Mouse (Mus musculus) heart, adult 2 months (tissue): ENCODE measurements around the gene Lama5. TPM values are rescaled to one million over a fixed set of nuclear protein-coding genes. Genes with fewer than 3 reads are reported as not detected.

Experiments used
- DNase-seq, 2 experiments: peaks; one replicate each; pipeline ENCODE4 v3.0.0; 2021
- H3K27ac ChIP-seq: fragments of 200-600 bp; 2 replicates; pipeline ENCODE4 v1.8.1; 2022
- H3K27me3 ChIP-seq: fragments of 200-500 bp; 2 replicates; pipeline ENCODE4 v1.6.1; 2012; ENCODE audit warnings: mild to moderate bottlenecking, low read length, inconsistent platforms, mixed read lengths; ENCODE audit not compliant: control insufficient read depth, insufficient read depth
- H3K36me3 ChIP-seq: fragments of 200-500 bp; 2 replicates; pipeline ENCODE4 v1.6.1; 2012; ENCODE audit warnings: low read length, inconsistent platforms; ENCODE audit not compliant: control insufficient read depth, insufficient read depth
- H3K4me1 ChIP-seq: fragments of 200-500 bp; 2 replicates; pipeline ENCODE4 v1.6.1; 2011; ENCODE audit warnings: low read length; ENCODE audit not compliant: control insufficient read depth, insufficient read depth
- H3K4me3 ChIP-seq: fragments of 200-600 bp; 2 replicates; pipeline ENCODE4 v1.8.1; 2022
- H3K79me2 ChIP-seq: fragments of 200-500 bp; replicated peaks from 2 replicates; pipeline ENCODE4 v1.6.1; 2012; ENCODE audit warnings: mild to moderate bottlenecking, inconsistent platforms, low read length, moderate library complexity, mixed read lengths; ENCODE audit not compliant: control insufficient read depth, insufficient read depth
- H3K9ac ChIP-seq: fragments of 200-500 bp; 2 replicates; pipeline ENCODE4 v1.6.1; 2012; ENCODE audit warnings: low read depth, mild to moderate bottlenecking, control low read depth, inconsistent platforms, low read length, mixed read lengths
- CTCF ChIP-seq: fragments of 200-600 bp; IDR thresholded peaks from 2 replicates; pipeline ENCODE4 v1.8.1; 2022; ENCODE audit warnings: antibody characterized with exemption, mild to moderate bottlenecking, moderate library complexity
- EP300 ChIP-seq: fragments of 200-500 bp; IDR thresholded peaks from 2 replicates; pipeline ENCODE4 v1.6.1; 2011; ENCODE audit warnings: low read depth, low read length, control low read depth; ENCODE audit not compliant: insufficient read depth
- POLR2A ChIP-seq: fragments of 200-500 bp; IDR thresholded peaks from 2 replicates; pipeline ENCODE4 v1.6.1; 2011; ENCODE audit warnings: mild to moderate bottlenecking, low read depth, low read length, control low read depth; ENCODE audit not compliant: insufficient read depth
- WGBS: fragments of 180-500 bp; shearing (Covaris S2); methylation state at CpG from one replicate; pipeline ENCODE4 v1.1.7; 2018; 5-methylcytosine and 5-hydroxymethylcytosine counted together
- intact Hi-C: fragments of 180-260 bp; cut with DNase I; formaldehyde crosslinking; loops from one replicate; pipeline ENCODE4 v1.15.1; 2025
- polyA plus RNA-seq: library from polyadenylated mRNA; depleted of rRNA; stranded (reverse); fragments of >200 nt; gene quantifications from 2 replicates; pipeline ENCODE4 v1.2.3, GENCODE M21; 2012
- total RNA-seq, 2 experiments: library from RNA; stranded (reverse); gene quantifications; 2 replicates each; pipeline ENCODE4 v1.2.3; 2021

Lama5 gene
- total and polyA plus RNA-seq, 3 experiments = 66.3 to 104 (median 83.6) TPM

GRCm38 (mm10) chr2:180202805-180203204 lies 22.9 kb downstream of the Lama5 start:
- H3K36me3 ChIP-seq = no peaks in the 10 kb centered on the region
- DNase-seq = no peak
- 52% methylated on average over 10 of the region's 10 CpGs for WGBS
- no peaks in the 10 kb centered on the region for H3K27me3 ChIP-seq
- H3K79me2 ChIP-seq = no peaks in the 10 kb centered on the region
- no peak overlapping the region for H3K27ac ChIP-seq
- H3K9ac ChIP-seq = no peak overlapping the region
- TF ChIP-seq EP300 (no peak), CTCF (no peak), POLR2A (no peak)
- H3K4me3 ChIP-seq = no peak overlapping the region
- intact Hi-C loops = loop anchor here (10.0 kb wide), 1 partner anchor 142 kb away; no protein-coding TSS in a partner anchor
- peaks cover 5% of the 10 kb centered on the region for H3K4me1 ChIP-seq

GRCm38 (mm10) chr2:180202263-180202662 lies 23.4 kb downstream of the Lama5 start:
- intact Hi-C loops = loop anchor here (10.0 kb wide), 1 partner anchor 143 kb away; no protein-coding TSS in a partner anchor
- no peak for TF ChIP-seq EP300
- TF ChIP-seq POLR2A = no peak
- TF ChIP-seq CTCF = no peak
- WGBS = 94% methylated on average over 14 of the region's 14 CpGs
- H3K4me1 ChIP-seq = peaks cover 5% of the 10 kb centered on the region
- no peaks in the 10 kb centered on the region for H3K79me2 ChIP-seq
- no peaks in the 10 kb centered on the region for H3K27me3 ChIP-seq
- DNase-seq = no peak
- H3K4me3 ChIP-seq = no peak overlapping the region
- H3K27ac ChIP-seq = no peak overlapping the region
- no peaks in the 10 kb centered on the region for H3K36me3 ChIP-seq
- H3K9ac ChIP-seq = no peak overlapping the region

- WGBS = 79% methylated on average over 9 of the region's 9 CpGs
- Histone ChIP-seq H3K27ac (no peak overlapping the region), H3K9ac (no peak overlapping the region), H3K36me3 (no peaks in the 10 kb centered on the region), H3K27me3 (no peaks in the 10 kb centered on the region), H3K4me1 (peaks cover 3% of the 10 kb centered on the region), H3K79me2 (no peaks in the 10 kb centered on the region), H3K4me3 (no peak overlapping the region)
- intact Hi-C loops = loop anchor here (10.0 kb wide), 1 partner anchor 143 kb away; no protein-coding TSS in a partner anchor
- no peak for DNase-seq
- no peak for TF ChIP-seq EP300
- TF ChIP-seq POLR2A = no peak
- TF ChIP-seq CTCF = no peak
Measured at GRCm38 (mm10) chr2:180201303-180201702, 24.4 kb downstream of the Lama5 start.

GRCm38 (mm10) chr2:180200681-180201080 lies 25.0 kb downstream of the Lama5 start:
- Histone ChIP-seq H3K9ac (no peak overlapping the region), H3K4me3 (no peak overlapping the region), H3K27me3 (no peaks in the 10 kb centered on the region), H3K36me3 (no peaks in the 10 kb centered on the region), H3K79me2 (no peaks in the 10 kb centered on the region), H3K27ac (no peak overlapping the region), H3K4me1 (peaks cover 1% of the 10 kb centered on the region; the same call in 1 of the 2 replicates)
- no peak for DNase-seq
- TF ChIP-seq POLR2A (no peak), EP300 (no peak)
- intact Hi-C loops = loop anchor here (10.0 kb wide), 1 partner anchor 144 kb away; no protein-coding TSS in a partner anchor
- WGBS = 79% methylated on average over 11 of the region's 11 CpGs

- Histone ChIP-seq H3K4me1 (no peaks in the 10 kb centered on the region), H3K9ac (no peak overlapping the region), H3K27me3 (no peaks in the 10 kb centered on the region), H3K4me3 (no peak overlapping the region), H3K36me3 (no peaks in the 10 kb centered on the region), H3K79me2 (no peaks in the 10 kb centered on the region), H3K27ac (no peak overlapping the region)
- DNase-seq = no peak
- intact Hi-C loops = no loop called here
- 90% methylated on average over 10 of the region's 10 CpGs for WGBS
- no peak for TF ChIP-seq POLR2A
- TF ChIP-seq CTCF = no peak
- TF ChIP-seq EP300 = no peak
Measured at GRCm38 (mm10) chr2:180198782-180199181, 26.9 kb downstream of the Lama5 start.

GRCm38 (mm10) chr2:180197323-180198037 lies 28.2 kb downstream of the Lama5 start:
- Histone ChIP-seq H3K4me1 (no peaks in the 10 kb centered on the region), H3K27ac (no peak overlapping the region), H3K9ac (no peak overlapping the region), H3K79me2 (no peaks in the 10 kb centered on the region), H3K27me3 (no peaks in the 10 kb centered on the region), H3K4me3 (no peak overlapping the region), H3K36me3 (no peaks in the 10 kb centered on the region)
- TF ChIP-seq CTCF = no peak
- no peak for TF ChIP-seq EP300
- TF ChIP-seq POLR2A = no peak
- WGBS = 85% methylated on average over 10 of the region's 10 CpGs
- no peak for DNase-seq
- intact Hi-C loops = no loop called here
